Mouse (Mus musculus): ENCODE data around the gene Cdh23. TPM values are rescaled to one million over a fixed set of nuclear protein-coding genes. Genes with fewer than 3 reads are reported as not detected.

Gene Cdh23
- polyA plus RNA-seq, 1 experiment from 2014 or later = 6.8 TPM

DNA sequence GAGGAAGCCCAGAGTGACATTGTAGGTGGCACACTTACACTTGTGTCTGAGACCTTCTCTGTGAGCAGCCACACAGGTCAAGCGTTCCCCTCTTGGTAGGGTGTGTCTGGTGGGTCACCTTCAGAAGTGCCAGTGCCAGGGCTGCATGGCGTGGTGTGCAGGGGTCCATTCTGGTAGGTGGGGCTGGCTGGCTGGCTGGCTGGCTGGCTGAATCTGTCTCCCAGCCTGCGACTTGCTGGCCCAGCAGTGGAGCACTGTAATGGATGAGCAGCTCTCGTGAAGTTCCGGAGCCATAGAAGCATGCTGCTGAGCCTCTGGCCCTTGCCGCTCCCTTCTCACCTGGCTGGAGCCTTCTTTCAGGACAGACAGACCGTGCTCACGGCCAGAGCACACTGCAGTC is 411.1 kb downstream of the Cdh23 start:
- H3K27ac ChIP-seq = peak overlapping the region; percentile 88
- 31% methylated on average over 8 of the region's 8 CpGs for WGBS
- DNase-seq (ENCODE audit: low spot score) (no peak), ATAC-seq (ENCODE audit: low FRiP score) (peak; percentile 49)
- peak overlapping the region; percentile 44 for H3K9ac ChIP-seq
- H3K36me3 ChIP-seq (replicated peaks; ENCODE audit: control insufficient read depth, insufficient read depth) = no peaks in the 10 kb centered on the region
- H3K9me3 ChIP-seq (ENCODE audit: control insufficient read depth, low read length) = no peaks in the 10 kb centered on the region
- peak overlapping the region; percentile 18 for H3K4me3 ChIP-seq (replicated peaks; ENCODE audit: low read length)
- H3K4me2 ChIP-seq (replicated peaks) = peak overlapping the region; percentile 51
- no peaks in the 10 kb centered on the region for H3K27me3 ChIP-seq (ENCODE audit: control insufficient read depth, insufficient read depth, low read length)
- peaks cover 69% of the 10 kb centered on the region for H3K4me1 ChIP-seq (replicated peaks; ENCODE audit: control insufficient read depth, insufficient read depth, low read length)

DNA sequence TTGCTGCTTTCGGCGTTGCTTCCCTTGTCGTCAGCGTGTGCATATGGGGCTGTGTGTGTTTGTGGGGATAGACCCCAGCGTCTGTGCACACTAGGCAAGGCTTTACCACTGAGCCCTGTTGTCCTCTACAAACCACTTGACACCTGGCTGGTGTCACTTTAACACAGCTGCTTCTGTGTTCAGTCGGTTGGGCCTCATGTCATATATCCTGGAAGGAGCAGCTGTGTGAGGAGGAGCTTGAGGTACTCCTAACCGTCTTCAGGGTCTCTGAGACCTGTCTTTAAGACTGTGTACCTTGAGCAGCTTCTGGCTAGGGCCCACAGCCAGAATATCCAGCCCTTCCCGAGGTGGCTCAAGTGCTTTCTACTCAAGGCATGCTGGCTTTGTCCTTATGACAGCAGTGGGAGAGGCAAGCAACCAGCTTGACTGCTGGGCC is 411.6 kb downstream of the Cdh23 start:
- WGBS = 33% methylated on average over 8 of the region's 8 CpGs

DNA sequence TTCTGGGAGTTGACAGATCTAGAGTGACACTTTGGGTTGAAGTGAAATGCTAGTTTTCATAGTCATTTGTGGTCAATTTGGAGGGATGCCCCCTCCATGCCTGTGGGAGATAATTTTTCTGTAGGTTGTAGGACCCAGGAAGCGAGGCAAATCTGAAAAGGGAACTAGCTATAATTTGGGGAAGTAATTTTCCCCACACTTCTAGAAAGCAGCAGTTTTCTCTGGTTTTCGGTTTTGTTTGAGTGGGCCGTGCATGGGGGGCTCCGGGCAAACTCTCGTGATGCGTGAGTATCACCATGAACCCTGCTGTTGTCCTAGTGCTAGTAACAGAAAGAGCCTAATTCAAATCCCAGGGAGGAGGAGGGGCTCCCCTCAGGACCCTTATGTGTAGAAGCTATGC is 412.0 kb downstream of the Cdh23 start:
- H3K4me1 ChIP-seq (replicated peaks; ENCODE audit: control insufficient read depth, insufficient read depth, low read length) = peaks cover 74% of the 10 kb centered on the region
- peak overlapping the region; percentile 51 for H3K4me2 ChIP-seq (replicated peaks)
- WGBS = 57% methylated on average over 6 of the region's 6 CpGs
- no peak for ATAC-seq (ENCODE audit: low FRiP score)
- H3K9me3 ChIP-seq (ENCODE audit: control insufficient read depth, low read length) = no peaks in the 10 kb centered on the region
- H3K9ac ChIP-seq = peak overlapping the region; percentile 44
- no peak overlapping the region; the same call in 1 of the 2 replicates for H3K4me3 ChIP-seq (replicated peaks; ENCODE audit: low read length)
- DNase-seq (ENCODE audit: low spot score) = no peak
- peak overlapping the region; percentile 88 for H3K27ac ChIP-seq
- H3K27me3 ChIP-seq (ENCODE audit: control insufficient read depth, insufficient read depth, low read length) = no peaks in the 10 kb centered on the region
- no peaks in the 10 kb centered on the region for H3K36me3 ChIP-seq (replicated peaks; ENCODE audit: control insufficient read depth, insufficient read depth)

More for the DNA sequence above, 411.6 kb downstream of the Cdh23 start:
- H3K27me3 ChIP-seq (ENCODE audit: control insufficient read depth, insufficient read depth, low read length) = no peaks in the 10 kb centered on the region
- ATAC-seq (ENCODE audit: low FRiP score) (peak; percentile 21; the same call in 1 of the 2 replicates), DNase-seq (ENCODE audit: low spot score) (no peak)
- H3K4me2 ChIP-seq (replicated peaks) = peak overlapping the region; percentile 51
- peak overlapping the region; percentile 44 for H3K9ac ChIP-seq
- no peak overlapping the region; the same call in 1 of the 2 replicates for H3K4me3 ChIP-seq (replicated peaks; ENCODE audit: low read length)
- no peaks in the 10 kb centered on the region for H3K9me3 ChIP-seq (ENCODE audit: control insufficient read depth, low read length)
- peak overlapping the region; percentile 88 for H3K27ac ChIP-seq
- H3K4me1 ChIP-seq (replicated peaks; ENCODE audit: control insufficient read depth, insufficient read depth, low read length) = peaks cover 70% of the 10 kb centered on the region
- no peaks in the 10 kb centered on the region for H3K36me3 ChIP-seq (replicated peaks; ENCODE audit: control insufficient read depth, insufficient read depth)

DNA sequence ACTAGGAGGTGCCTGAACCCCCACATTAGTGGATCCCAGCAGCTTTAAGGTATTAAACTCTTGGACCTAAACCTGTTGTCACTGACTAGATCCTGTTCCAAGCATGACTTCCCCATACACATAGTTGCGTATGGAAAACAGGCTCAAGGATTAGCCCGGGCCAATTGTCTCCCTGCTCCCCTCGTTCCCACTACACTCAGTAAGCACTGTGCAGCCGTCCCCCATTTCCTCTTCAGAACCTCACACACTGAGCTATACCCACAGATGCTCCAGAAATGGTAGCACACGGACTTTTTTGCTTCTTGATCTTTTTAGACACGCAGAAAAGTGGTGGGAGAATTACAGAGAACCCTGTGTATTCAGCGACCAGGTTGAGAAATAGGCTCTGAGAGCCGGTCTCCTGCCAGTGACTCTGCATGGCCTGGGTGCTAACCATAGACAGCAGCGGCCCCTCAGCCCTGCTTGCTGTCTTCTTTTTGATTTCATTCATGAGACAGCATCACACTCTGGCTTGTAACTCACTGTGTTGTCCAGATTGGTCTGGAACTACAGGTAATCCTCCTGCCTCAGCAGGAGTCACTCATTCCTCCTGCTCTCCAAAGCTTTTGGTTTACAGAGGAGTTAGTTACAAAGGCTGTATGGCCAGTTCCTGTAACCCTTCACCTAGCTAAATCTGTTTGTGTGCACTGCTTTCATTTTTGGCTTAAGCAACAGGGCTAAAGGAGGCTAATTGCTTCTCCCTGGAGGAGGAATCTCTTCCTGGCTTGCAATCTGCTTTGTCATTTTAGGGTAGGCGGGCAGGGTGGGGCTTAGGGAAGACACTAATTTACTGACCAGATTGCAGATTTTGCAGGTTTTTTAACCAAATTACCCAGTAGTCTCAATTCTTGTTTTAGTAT is 413.9 kb downstream of the Cdh23 start:
- Histone ChIP-seq H3K36me3 (replicated peaks; ENCODE audit: control insufficient read depth, insufficient read depth) (no peaks in the 10 kb centered on the region), H3K4me3 (replicated peaks; ENCODE audit: low read length) (no peak overlapping the region), H3K9me3 (ENCODE audit: control insufficient read depth, low read length) (no peaks in the 10 kb centered on the region), H3K4me1 (replicated peaks; ENCODE audit: control insufficient read depth, insufficient read depth, low read length) (peaks cover 86% of the 10 kb centered on the region), H3K4me2 (replicated peaks) (no peak overlapping the region), H3K27me3 (ENCODE audit: control insufficient read depth, insufficient read depth, low read length) (no peaks in the 10 kb centered on the region), H3K9ac (no peak overlapping the region), H3K27ac (0 out of 2 replicates have a peak overlapping the region, but pooled peaks have one; percentile 15)
- 80% methylated on average over 10 of the region's 10 CpGs for WGBS
- no peak for DNase-seq (ENCODE audit: low spot score)
- ATAC-seq (ENCODE audit: low FRiP score) = no peak

- no peaks in the 10 kb centered on the region for H3K27me3 ChIP-seq (ENCODE audit: control insufficient read depth, insufficient read depth, low read length)
- H3K9ac ChIP-seq = no peak overlapping the region
- H3K4me2 ChIP-seq (replicated peaks) = no peak overlapping the region
- no peak overlapping the region for H3K4me3 ChIP-seq (replicated peaks; ENCODE audit: low read length)
- DNase-seq (ENCODE audit: low spot score) (no peak), ATAC-seq (ENCODE audit: low FRiP score) (no peak)
- no peak overlapping the region for H3K27ac ChIP-seq
- no peaks in the 10 kb centered on the region for H3K9me3 ChIP-seq (ENCODE audit: control insufficient read depth, low read length)
- no peaks in the 10 kb centered on the region for H3K36me3 ChIP-seq (replicated peaks; ENCODE audit: control insufficient read depth, insufficient read depth)
- 92% methylated on average over 9 of the region's 9 CpGs for WGBS
- H3K4me1 ChIP-seq (replicated peaks; ENCODE audit: control insufficient read depth, insufficient read depth, low read length) = peaks cover 82% of the 10 kb centered on the region
These were observed 414.7 kb downstream of the Cdh23 start for GRCm38 (mm10) chr10:60281571-60282050.

DNA sequence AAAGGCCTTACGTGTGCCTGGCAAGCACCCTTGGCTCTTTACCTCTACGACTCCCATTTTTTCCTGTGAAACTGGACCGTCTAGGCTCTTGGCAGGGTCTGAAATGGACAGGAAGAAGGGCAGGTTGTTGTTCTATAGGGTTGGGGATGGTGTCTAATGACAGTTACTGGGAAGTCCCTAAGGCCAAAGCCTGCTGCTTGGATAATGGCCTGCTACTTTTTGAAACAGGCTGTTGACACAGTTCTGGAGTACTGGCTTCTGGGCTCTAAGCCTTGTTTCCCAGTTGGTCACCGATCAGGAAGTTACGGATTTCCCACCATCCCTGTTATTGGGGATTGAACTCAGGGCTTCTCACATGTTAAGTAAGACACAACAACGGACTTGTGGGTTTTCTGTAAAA is 415.9 kb downstream of the Cdh23 start:
- H3K4me3 ChIP-seq (replicated peaks; ENCODE audit: low read length) = no peak overlapping the region
- no peak for DNase-seq (ENCODE audit: low spot score)
- 86% methylated on average over 6 of the region's 6 CpGs for WGBS
- peaks cover 69% of the 10 kb centered on the region for H3K4me1 ChIP-seq (replicated peaks; ENCODE audit: control insufficient read depth, insufficient read depth, low read length)
- no peaks in the 10 kb centered on the region for H3K36me3 ChIP-seq (replicated peaks; ENCODE audit: control insufficient read depth, insufficient read depth)
- ATAC-seq (ENCODE audit: low FRiP score) = no peak
- H3K4me2 ChIP-seq (replicated peaks) = peak overlapping the region; percentile 77
- H3K9ac ChIP-seq = no peak overlapping the region
- no peak overlapping the region for H3K27ac ChIP-seq
- H3K9me3 ChIP-seq (ENCODE audit: control insufficient read depth, low read length) = no peaks in the 10 kb centered on the region
- H3K27me3 ChIP-seq (ENCODE audit: control insufficient read depth, insufficient read depth, low read length) = no peaks in the 10 kb centered on the region

DNA sequence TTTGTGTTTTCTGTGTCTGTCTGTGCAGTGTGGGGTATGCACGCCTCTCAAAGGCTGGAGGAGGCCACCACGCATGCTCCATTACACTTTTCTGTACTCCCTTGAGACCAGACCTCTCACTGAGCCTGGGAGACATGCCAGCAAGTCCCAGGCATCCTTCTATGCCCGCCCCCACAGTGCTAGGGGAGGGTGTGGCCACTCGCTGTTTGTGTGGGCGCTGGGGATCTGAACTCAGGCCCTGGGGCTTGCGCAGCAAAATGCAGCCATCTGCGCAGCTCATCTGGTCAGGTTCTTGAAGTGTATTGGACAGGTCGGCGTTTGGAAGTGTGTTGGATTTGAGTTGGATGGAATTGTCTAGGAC is 416.4 kb downstream of the Cdh23 start:
- H3K9ac ChIP-seq = 0 out of 2 replicates have a peak overlapping the region, but pooled peaks have one; percentile 29
- H3K9me3 ChIP-seq (ENCODE audit: control insufficient read depth, low read length) = no peaks in the 10 kb centered on the region
- H3K27me3 ChIP-seq (ENCODE audit: control insufficient read depth, insufficient read depth, low read length) = no peaks in the 10 kb centered on the region
- DNase-seq (ENCODE audit: low spot score) (no peak), ATAC-seq (ENCODE audit: low FRiP score) (no peak)
- H3K4me1 ChIP-seq (replicated peaks; ENCODE audit: control insufficient read depth, insufficient read depth, low read length) = peaks cover 65% of the 10 kb centered on the region
- peak overlapping the region; percentile 77 for H3K4me2 ChIP-seq (replicated peaks)
- 0 out of 2 replicates have a peak overlapping the region, but pooled peaks have one; percentile 26 for H3K27ac ChIP-seq
- no peak overlapping the region for H3K4me3 ChIP-seq (replicated peaks; ENCODE audit: low read length)
- no peaks in the 10 kb centered on the region for H3K36me3 ChIP-seq (replicated peaks; ENCODE audit: control insufficient read depth, insufficient read depth)
- WGBS = 82% methylated on average over 9 of the region's 9 CpGs

GRCm38 (mm10) chr10:60279290-60279940 is 416.9 kb downstream of the Cdh23 start:
- no peaks in the 10 kb centered on the region for H3K36me3 ChIP-seq (replicated peaks; ENCODE audit: control insufficient read depth, insufficient read depth)
- H3K4me3 ChIP-seq (replicated peaks; ENCODE audit: low read length) = peak overlapping the region; percentile 61
- no peak for DNase-seq (ENCODE audit: low spot score)
- ATAC-seq (ENCODE audit: low FRiP score) = no peak
- H3K9ac ChIP-seq = peak overlapping the region; percentile 29
- H3K27ac ChIP-seq = 0 out of 2 replicates have a peak overlapping the region, but pooled peaks have one; percentile 26
- 61% methylated on average over 8 of the region's 8 CpGs for WGBS
- H3K4me2 ChIP-seq (replicated peaks) = peak overlapping the region; percentile 77
- H3K9me3 ChIP-seq (ENCODE audit: control insufficient read depth, low read length) = no peaks in the 10 kb centered on the region
- H3K4me1 ChIP-seq (replicated peaks; ENCODE audit: control insufficient read depth, insufficient read depth, low read length) = peaks cover 60% of the 10 kb centered on the region
- no peaks in the 10 kb centered on the region for H3K27me3 ChIP-seq (ENCODE audit: control insufficient read depth, insufficient read depth, low read length)

- peak overlapping the region; percentile 74; the same call in 1 of the 2 replicates for H3K9ac ChIP-seq
These were observed 417.5 kb downstream of the Cdh23 start for GRCm38 (mm10) chr10:60278786-60279185.

More at GRCm38 (mm10) chr10:60278786-60279185, 417.5 kb downstream of the Cdh23 start:
- Histone ChIP-seq H3K27ac (no peak overlapping the region), H3K9me3 (ENCODE audit: control insufficient read depth, low read length) (no peaks in the 10 kb centered on the region), H3K4me1 (replicated peaks; ENCODE audit: control insufficient read depth, insufficient read depth, low read length) (peaks cover 54% of the 10 kb centered on the region), H3K4me2 (replicated peaks) (peak overlapping the region; percentile 77), H3K36me3 (replicated peaks; ENCODE audit: control insufficient read depth, insufficient read depth) (no peaks in the 10 kb centered on the region), H3K27me3 (ENCODE audit: control insufficient read depth, insufficient read depth, low read length) (no peaks in the 10 kb centered on the region), H3K4me3 (replicated peaks; ENCODE audit: low read length) (peak overlapping the region; percentile 61)
- DNase-seq (ENCODE audit: low spot score) (no peak), ATAC-seq (ENCODE audit: low FRiP score) (no peak)
- 86% methylated on average over 3 of the region's 3 CpGs for WGBS

Data from hindbrain, embryonic 14.5 days (tissue).